Mouse (Mus musculus) cerebellum, adult (tissue): ENCODE measurements around the gene Cabp2.
"Not testable (repeated sequence)": the region's sequence is repeated elsewhere in the genome, so short reads cannot be mapped to it uniquely, and the experiment has no call there.

ENCODE experiments used
- ATAC-seq: cut with Nextera tagmentation; 2 replicates; pipeline ENCODE4 v1.9.2; 2017; ENCODE audit warnings: mild to moderate bottlenecking, moderate library complexity, mixed read lengths; ENCODE audit not compliant: insufficient number of reproducible peaks, low FRiP score, low TSS enrichment

Cabp2 gene

GRCm38 (mm10) chr19:4081394-4081793, at the start of gene Cabp2:
Gene Cabp2 (plus strand): TSS chr19:4081578.
- ATAC-seq: no peak

GRCm38 (mm10) chr19:4032668-4033067, 48.7 kb upstream of the Cabp2 start:
- ATAC-seq: no peak

GRCm38 (mm10) chr19:4033298-4033697, 48.1 kb upstream of the Cabp2 start:
- ATAC-seq: no peak

GRCm38 (mm10) chr19:4033742-4034141, 47.6 kb upstream of the Cabp2 start:
- no peak for ATAC-seq

GRCm38 (mm10) chr19:4036327-4037045, 44.9 kb upstream of the Cabp2 start:
- ATAC-seq: no peak

GRCm38 (mm10) chr19:4037154-4037787, 44.1 kb upstream of the Cabp2 start:
- not testable (repeated sequence) for ATAC-seq

GRCm38 (mm10) chr19:4037788-4038232, 43.6 kb upstream of the Cabp2 start, which contains the start of gene Gstp1:
Gene Gstp1 (minus strand): TSS chr19:4037985.
- ATAC-seq: peak; percentile 70; the same call in 1 of the 2 replicates

- ATAC-seq: not testable (repeated sequence)
Observed at GRCm38 (mm10) chr19:4040941-4041340, 40.4 kb upstream of the Cabp2 start.

GRCm38 (mm10) chr19:4041500-4041899, 39.9 kb upstream of the Cabp2 start:
- ATAC-seq: not testable (repeated sequence)

- ATAC-seq: no peak
Observed at GRCm38 (mm10) chr19:4042124-4042523, 39.3 kb upstream of the Cabp2 start.

- not testable (repeated sequence) for ATAC-seq
Observed at GRCm38 (mm10) chr19:4044109-4044508, 37.3 kb upstream of the Cabp2 start.

GRCm38 (mm10) chr19:4045966-4046865, 35.2 kb upstream of the Cabp2 start, which contains the start of gene Gstp2:
Gene Gstp2 (minus strand): TSS chr19:4046023.
- ATAC-seq: peak; percentile 69; the same call in 1 of the 2 replicates

- no peak for ATAC-seq
Observed at GRCm38 (mm10) chr19:4046866-4047254, 34.5 kb upstream of the Cabp2 start.

GRCm38 (mm10) chr19:4047859-4048258, 33.5 kb upstream of the Cabp2 start:
- ATAC-seq: no peak

- ATAC-seq: not testable (repeated sequence)
Observed at GRCm38 (mm10) chr19:4049069-4049468, 32.3 kb upstream of the Cabp2 start.

- ATAC-seq: no peak
Observed at GRCm38 (mm10) chr19:4051016-4051415, 30.4 kb upstream of the Cabp2 start.

GRCm38 (mm10) chr19:4051741-4052515, 29.4 kb upstream of the Cabp2 start:
- no peak for ATAC-seq

- no peak for ATAC-seq
Observed at GRCm38 (mm10) chr19:4052516-4053030, 28.8 kb upstream of the Cabp2 start.

GRCm38 (mm10) chr19:4054613-4055012, 26.8 kb upstream of the Cabp2 start:
- ATAC-seq: no peak
